Mouse (Mus musculus) cerebellum, adult 2 months (tissue): ENCODE results near the gene Aldob.

Experiments
- CTCF ChIP-seq: fragments of 200-500 bp; IDR thresholded peaks from 2 replicates; pipeline ENCODE4 v1.5.1; 2011; ENCODE audit warnings: low read depth, mild to moderate bottlenecking, control low read depth, low read length, moderate library complexity, borderline replicate concordance; ENCODE audit not compliant: insufficient read depth
- POLR2A ChIP-seq: fragments of 200-500 bp; IDR thresholded peaks from 2 replicates; pipeline ENCODE4 v1.6.1; 2011; ENCODE audit warnings: low read length, control low read depth, borderline replicate concordance; ENCODE audit not compliant: insufficient read depth

GRCm38 (mm10) chr4:49540966-49541365 lies 8.4 kb downstream of the Aldob start:
- no peak for TF ChIP-seq CTCF
- no peak for TF ChIP-seq POLR2A
